Mouse (Mus musculus): ENCODE measurements around the gene Trpm3.

DNA sequence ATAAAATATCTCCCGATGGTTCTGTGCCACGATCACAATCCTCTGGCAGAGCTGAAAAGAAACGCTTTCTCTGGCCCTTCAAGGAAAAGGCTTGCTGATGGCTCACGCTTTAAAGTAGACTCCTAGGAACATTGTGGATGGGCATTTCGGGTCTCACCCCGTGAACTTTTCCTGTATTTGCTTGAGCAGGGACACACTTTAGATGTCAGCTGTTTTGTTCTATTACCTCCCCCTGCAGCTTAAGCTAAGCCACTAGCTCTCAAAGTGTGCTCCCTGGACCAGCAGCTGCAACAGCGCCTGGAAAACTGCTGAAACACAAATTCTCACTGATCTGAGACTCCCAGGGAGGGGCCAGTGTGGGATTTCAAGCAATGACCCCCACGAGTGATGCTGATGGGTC is 615.7 kb downstream of the Trpm3 start:
- no peak for TF ChIP-seq CTCF (IDR thresholded peaks at IDR 0.05; ENCODE audit: borderline replicate concordance, insufficient read depth, low read depth, low read length)
- TF ChIP-seq POLR2A (IDR thresholded peaks at IDR 0.05; ENCODE audit: borderline replicate concordance, insufficient read depth, low read length), result no peak

Measured in cerebellum, adult 2 months (tissue).